Mouse (Mus musculus) G1E (cell line): ENCODE results near the gene Osbpl10. TPM values are rescaled to one million over a fixed set of nuclear protein-coding genes. Genes with fewer than 3 reads are reported as not detected.
A peak's percentile ranks its signal among the peaks of the same experiment; 100 is the strongest.

Source experiments
- ATAC-seq: 2 replicates; pipeline ENCODE4 v1.8.0; 2016; ENCODE audit warnings: mild to moderate bottlenecking; ENCODE audit not compliant: insufficient number of reproducible peaks, poor library complexity, low FRiP score, severe bottlenecking; ENCODE audit errors: extremely low read depth
- DNase-seq: peaks from one replicate; pipeline ENCODE4 v3.0.0; 2012; ENCODE audit warnings: low spot score
- H3K27me3 ChIP-seq: 2 replicates; pipeline ENCODE4 v1.6.1; 2012; ENCODE audit warnings: mild to moderate bottlenecking, low read length, inconsistent platforms; ENCODE audit not compliant: insufficient read depth
- H3K36me3 ChIP-seq: replicated peaks from 2 replicates; pipeline ENCODE3; 2012; ENCODE audit warnings: mild to moderate bottlenecking, inconsistent platforms
- H3K4me1 ChIP-seq: 2 replicates; pipeline ENCODE4 v1.6.1; 2012; ENCODE audit warnings: low read depth, low read length, inconsistent platforms, mixed read lengths; ENCODE audit not compliant: insufficient read depth
- H3K4me3 ChIP-seq: 2 replicates; pipeline ENCODE4 v1.5.1; 2012; ENCODE audit warnings: low read depth, mild to moderate bottlenecking, inconsistent platforms, low read length, moderate library complexity, mixed read lengths
- H3K9me3 ChIP-seq: replicated peaks from 2 replicates; pipeline ENCODE4 v1.6.1; 2012; ENCODE audit warnings: inconsistent platforms
- CTCF ChIP-seq: IDR thresholded peaks from 2 replicates; pipeline ENCODE4 v1.5.1; 2012; ENCODE audit warnings: low read depth, low read length, inconsistent platforms, mixed read lengths
- GATA1 ChIP-seq: IDR thresholded peaks from 2 replicates; pipeline ENCODE4 v1.6.1; 2012; ENCODE audit warnings: borderline replicate concordance, low read length, inconsistent platforms, mixed read lengths
- GATA2 ChIP-seq: IDR thresholded peaks from 2 replicates; pipeline ENCODE4 v1.6.1; 2012; ENCODE audit warnings: low read depth, low read length, inconsistent platforms, borderline replicate concordance
- POLR2AphosphoS5 ChIP-seq: IDR thresholded peaks from 2 replicates; pipeline ENCODE4 v1.6.1; 2012; ENCODE audit warnings: low read depth, low read length, inconsistent platforms; ENCODE audit not compliant: insufficient replicate concordance
- TAL1 ChIP-seq: conservative IDR thresholded peaks from 2 replicates; pipeline ENCODE4 v1.6.1; 2012; ENCODE audit warnings: low read depth, low read length, inconsistent platforms, mixed read lengths
- polyA plus RNA-seq: library from polyadenylated mRNA; stranded (reverse); fragments of >175 nt; gene quantifications from 2 replicates; pipeline ENCODE4 v1.2.3, GENCODE M21; 2012
- total RNA-seq, 2 experiments: library from RNA; stranded (forward) in 1 of 2; stranded (reverse) in 1 of 2; fragments of 200-1000 nt in 1 of 2; fragments of >200 nt in 1 of 2; fragmentation: Nextera tagmentation in 1 of 2; gene quantifications; 2 replicates each; pipeline ENCODE4 v1.2.3; 2014 to 2017

Gene Osbpl10
- total and polyA plus RNA-seq, 3 experiments = 0.05 TPM; not detected in 2

DNA sequence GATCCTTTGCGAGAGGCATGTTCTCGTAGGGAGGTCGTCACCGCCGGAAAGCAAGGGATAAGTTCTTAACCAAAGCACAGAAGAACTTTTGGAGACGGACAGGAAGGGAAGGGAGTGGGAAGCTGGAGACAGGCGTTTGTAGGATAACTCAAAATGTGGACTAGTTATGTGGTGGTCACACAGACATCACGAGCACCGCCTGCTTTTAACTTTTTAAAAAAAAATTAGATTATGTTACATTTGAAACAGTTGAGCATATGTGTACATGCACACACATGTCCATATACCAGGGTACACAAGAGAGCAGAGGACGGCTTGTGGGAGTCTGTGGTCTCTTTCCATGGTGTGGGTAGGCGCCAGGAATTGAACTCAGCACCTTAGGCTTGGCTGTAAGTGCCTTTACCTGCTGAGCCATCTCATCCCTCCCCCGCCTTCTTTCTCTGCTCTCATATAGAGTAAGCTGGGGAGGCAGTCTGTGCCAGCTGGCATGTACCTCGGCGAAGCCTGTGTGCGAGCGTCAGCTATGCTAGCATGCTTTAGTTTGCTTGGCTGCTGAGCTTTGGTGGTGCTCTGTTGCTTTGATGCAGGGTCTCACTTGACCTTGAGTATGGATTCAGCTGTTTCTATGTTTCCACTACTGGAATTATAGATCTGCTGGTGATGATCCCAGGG is 4.5 kb downstream of the Osbpl10 start, which contains the start of gene Rps27rt:
TSS of gene Rps27rt (minus strand) at position 51 of the 672 bp plus-strand sequence.
- no peaks in the 10 kb centered on the region for H3K4me1 ChIP-seq
- ATAC-seq (no peak), DNase-seq (no peak)
- H3K9me3 ChIP-seq = peaks cover 73% of the 10 kb centered on the region
- no peak for TF ChIP-seq CTCF
- no peak for TF ChIP-seq TAL1
- TF ChIP-seq GATA1 = no peak
- TF ChIP-seq GATA2 = no peak
- no peak for TF ChIP-seq POLR2AphosphoS5
- H3K27me3 ChIP-seq = no peaks in the 10 kb centered on the region
- no peak within 1 kb of the TSS for H3K4me3 ChIP-seq
- no peaks in the 10 kb centered on the region for H3K36me3 ChIP-seq

- H3K4me3 ChIP-seq = no peak overlapping the region
- peaks cover 3% of the 10 kb centered on the region; the same call in 1 of the 2 replicates for H3K27me3 ChIP-seq
- H3K36me3 ChIP-seq = no peaks in the 10 kb centered on the region
- ATAC-seq = no peak
- TF ChIP-seq GATA2 (no peak), GATA1 (no peak), CTCF (no peak), POLR2AphosphoS5 (no peak), TAL1 (no peak)
- H3K9me3 ChIP-seq = peaks cover 73% of the 10 kb centered on the region
- no peaks in the 10 kb centered on the region for H3K4me1 ChIP-seq
- DNase-seq = no peak
These were observed 7.4 kb downstream of the Osbpl10 start for GRCm38 (mm10) chr9:114985741-114986140.

GRCm38 (mm10) chr9:114986361-114986760 is 8.0 kb downstream of the Osbpl10 start:
- no peak for ATAC-seq
- no peaks in the 10 kb centered on the region for H3K4me1 ChIP-seq
- H3K36me3 ChIP-seq = no peaks in the 10 kb centered on the region
- H3K9me3 ChIP-seq = peaks cover 74% of the 10 kb centered on the region
- no peak overlapping the region for H3K4me3 ChIP-seq
- no peak for TF ChIP-seq GATA1
- TF ChIP-seq GATA2 = no peak
- TF ChIP-seq POLR2AphosphoS5 = no peak
- no peak for TF ChIP-seq CTCF
- no peak for TF ChIP-seq TAL1
- no peak for DNase-seq
- peaks cover 3% of the 10 kb centered on the region; the same call in 1 of the 2 replicates for H3K27me3 ChIP-seq

GRCm38 (mm10) chr9:114988029-114988428 is 9.7 kb downstream of the Osbpl10 start:
- ATAC-seq (no peak), DNase-seq (no peak)
- Histone ChIP-seq H3K4me3 (peak overlapping the region; percentile 47), H3K9me3 (peaks cover 78% of the 10 kb centered on the region), H3K4me1 (no peaks in the 10 kb centered on the region), H3K36me3 (no peaks in the 10 kb centered on the region), H3K27me3 (peaks cover 3% of the 10 kb centered on the region; the same call in 1 of the 2 replicates)
- TF ChIP-seq GATA1 (no peak), POLR2AphosphoS5 (peak; percentile 71; the same call in 1 of the 2 replicates)

- TF ChIP-seq CTCF (no peak), GATA1 (no peak), TAL1 (no peak), GATA2 (no peak), POLR2AphosphoS5 (no peak)
- DNase-seq (no peak), ATAC-seq (no peak)
- Histone ChIP-seq H3K4me1 (no peaks in the 10 kb centered on the region), H3K4me3 (peak overlapping the region; percentile 47; the same call in 1 of the 2 replicates), H3K36me3 (no peaks in the 10 kb centered on the region), H3K27me3 (peaks cover 3% of the 10 kb centered on the region; the same call in 1 of the 2 replicates), H3K9me3 (peaks cover 76% of the 10 kb centered on the region)
These were observed 10.4 kb downstream of the Osbpl10 start for GRCm38 (mm10) chr9:114988610-114989327.

GRCm38 (mm10) chr9:114990421-114990820 is 12.1 kb downstream of the Osbpl10 start:
- Histone ChIP-seq H3K9me3 (peaks cover 76% of the 10 kb centered on the region), H3K27me3 (peaks cover 3% of the 10 kb centered on the region; the same call in 1 of the 2 replicates), H3K4me3 (no peak overlapping the region), H3K36me3 (no peaks in the 10 kb centered on the region), H3K4me1 (no peaks in the 10 kb centered on the region)
- DNase-seq (no peak), ATAC-seq (no peak)
- TF ChIP-seq POLR2AphosphoS5 (no peak), TAL1 (no peak), CTCF (no peak), GATA2 (no peak), GATA1 (no peak)
